Mouse (Mus musculus) cerebellum, adult 11-12 months (tissue): ENCODE data around the gene Hc.

Experiments used
- DNase-seq: peaks from one replicate; pipeline ENCODE4 v3.0.0; 2022

Hc gene

GRCm38 (mm10) chr2:34973087-34973486, 88.2 kb downstream of the Hc start:
- DNase-seq: no peak

DNA sequence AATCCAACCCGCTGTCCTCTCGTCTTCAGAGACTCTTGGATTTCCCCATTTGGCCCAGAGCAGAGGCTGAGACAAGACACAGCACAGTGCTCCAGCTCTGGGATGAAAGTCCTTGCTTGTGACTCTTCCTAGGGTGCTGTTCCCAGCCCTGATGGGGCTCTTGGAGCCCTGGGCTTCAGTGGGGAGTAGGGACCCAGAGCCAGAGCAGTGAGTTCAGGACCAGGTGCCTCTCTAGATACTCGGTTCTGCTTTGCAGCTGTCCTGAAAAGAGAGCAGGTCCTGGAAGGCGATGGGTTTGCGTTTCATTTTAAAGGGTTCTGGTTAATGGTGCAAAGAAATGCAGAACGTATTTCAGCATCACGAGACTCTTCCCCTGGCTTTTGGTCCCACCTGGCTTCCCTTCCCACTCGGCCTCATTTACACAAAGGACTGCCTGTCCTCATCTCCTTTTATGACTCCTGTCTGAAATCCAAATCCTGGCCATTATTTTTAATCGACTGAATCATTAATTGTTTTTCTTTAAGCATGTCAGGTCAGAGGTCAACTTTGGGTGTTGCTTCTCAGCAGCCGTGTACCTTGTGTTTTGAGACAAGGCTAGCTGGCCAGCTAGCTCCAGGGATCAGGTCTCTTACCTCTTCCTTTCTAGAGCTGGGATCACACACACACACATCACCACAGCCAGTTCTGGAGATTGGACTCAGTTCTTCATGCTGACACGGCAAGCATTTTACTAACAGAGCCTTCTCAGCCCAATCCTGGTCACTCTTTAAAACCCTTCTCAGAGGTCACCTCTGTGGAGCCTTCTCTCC, 90.0 kb downstream of the Hc start:
- DNase-seq: no peak

- peak; percentile 50 for DNase-seq
These were observed 91.0 kb downstream of the Hc start for GRCm38 (mm10) chr2:34970092-34970750.

GRCm38 (mm10) chr2:34969166-34969565, 92.1 kb downstream of the Hc start:
- peak; percentile 11 for DNase-seq

- DNase-seq: no peak
These were observed 94.8 kb downstream of the Hc start for GRCm38 (mm10) chr2:34966243-34966934.

DNA sequence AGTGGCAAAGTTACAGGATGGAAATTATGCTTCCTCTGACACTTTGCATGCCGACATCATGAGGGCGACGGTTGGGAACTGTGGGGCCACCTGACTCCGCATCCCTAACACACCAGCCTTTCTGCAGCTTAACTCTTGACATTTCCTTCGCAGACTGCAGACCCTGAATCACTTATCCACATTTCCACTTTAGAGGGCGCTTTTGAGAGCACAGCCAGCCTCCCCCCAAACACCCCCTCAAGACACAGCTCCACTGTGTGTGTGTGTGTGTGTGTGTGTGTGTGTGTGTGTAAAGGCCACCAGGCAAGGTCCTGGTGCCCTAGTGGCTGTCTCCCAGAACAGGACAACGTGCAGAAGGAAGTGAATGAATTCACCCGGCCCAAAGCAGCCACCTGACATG, 95.4 kb downstream of the Hc start:
- DNase-seq: no peak

DNA sequence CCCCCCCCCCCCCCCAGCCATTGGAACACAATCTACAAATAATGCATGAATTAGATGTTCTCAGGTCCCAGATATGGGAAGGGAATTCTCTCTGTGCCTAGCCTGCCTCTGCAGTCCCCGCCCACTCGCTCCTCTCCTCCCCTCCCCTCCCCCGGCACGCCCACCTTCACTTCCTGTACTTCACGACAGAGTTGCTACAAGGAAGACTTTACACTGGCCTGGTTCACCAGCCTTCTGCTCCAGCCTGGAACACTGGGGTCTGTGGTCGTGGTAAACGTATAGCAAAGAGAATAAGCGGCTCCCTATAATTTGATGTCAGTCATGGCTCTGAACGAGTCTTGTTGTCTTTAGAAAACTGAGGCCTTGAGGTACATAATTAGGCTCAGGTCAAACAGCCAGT, 95.9 kb downstream of the Hc start:
- no peak for DNase-seq

- DNase-seq: no peak
These were observed 96.6 kb downstream of the Hc start for GRCm38 (mm10) chr2:34964651-34965050.

GRCm38 (mm10) chr2:34964230-34964629, 97.0 kb downstream of the Hc start:
- DNase-seq: no peak

GRCm38 (mm10) chr2:34963371-34963956, 97.8 kb downstream of the Hc start:
- DNase-seq: no peak

GRCm38 (mm10) chr2:34962893-34963292, 98.3 kb downstream of the Hc start:
- DNase-seq: no peak

DNA sequence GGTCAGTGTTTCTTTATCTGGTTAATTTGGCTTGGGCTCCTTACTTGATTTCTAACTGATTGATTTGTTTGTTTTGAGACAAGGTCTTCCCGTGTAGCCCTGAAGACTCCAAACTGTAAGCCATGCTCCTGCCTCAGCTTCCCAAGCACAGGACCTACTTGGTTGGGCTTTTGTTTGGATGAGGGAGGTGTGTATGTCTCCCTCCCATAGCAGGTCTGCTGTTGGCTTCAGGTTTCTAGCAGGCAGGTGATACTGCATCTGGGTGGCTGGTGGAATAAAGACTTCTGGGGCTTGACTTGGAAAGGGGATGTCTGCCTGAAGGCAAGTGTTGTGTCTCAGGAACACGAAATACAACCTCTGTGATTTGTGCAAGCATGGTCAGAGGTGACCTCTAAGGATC, 99.0 kb downstream of the Hc start:
- DNase-seq: no peak

GRCm38 (mm10) chr2:34961481-34962036, 99.7 kb downstream of the Hc start, which contains the start of gene Traf1:
Gene Traf1 (minus strand): TSS chr2:34961772.
- no peak for DNase-seq

GRCm38 (mm10) chr2:34960966-34961365, 100.3 kb downstream of the Hc start:
- DNase-seq: no peak

DNA sequence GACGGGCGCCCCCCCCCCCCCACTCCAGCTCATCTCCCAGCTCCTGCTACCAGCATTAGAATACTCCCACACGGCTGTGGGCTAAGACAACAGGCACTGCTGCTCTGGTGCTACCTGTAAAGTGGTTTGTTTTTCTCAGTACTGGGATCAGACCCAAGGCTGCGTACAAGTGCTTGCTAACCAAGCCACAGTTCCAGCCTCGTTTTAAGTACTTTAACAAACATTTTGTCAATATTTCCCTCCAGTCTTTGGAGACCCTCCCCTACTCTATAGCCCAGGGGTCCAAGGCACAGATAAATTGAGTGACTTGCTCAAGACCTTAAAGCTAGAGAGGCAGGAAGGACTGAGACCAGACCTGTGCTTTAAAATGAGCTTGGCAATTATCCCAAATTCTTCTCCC, 100.8 kb downstream of the Hc start:
- no peak for DNase-seq

- no peak for DNase-seq
These were observed 102.7 kb downstream of the Hc start for GRCm38 (mm10) chr2:34958582-34958981.

DNA sequence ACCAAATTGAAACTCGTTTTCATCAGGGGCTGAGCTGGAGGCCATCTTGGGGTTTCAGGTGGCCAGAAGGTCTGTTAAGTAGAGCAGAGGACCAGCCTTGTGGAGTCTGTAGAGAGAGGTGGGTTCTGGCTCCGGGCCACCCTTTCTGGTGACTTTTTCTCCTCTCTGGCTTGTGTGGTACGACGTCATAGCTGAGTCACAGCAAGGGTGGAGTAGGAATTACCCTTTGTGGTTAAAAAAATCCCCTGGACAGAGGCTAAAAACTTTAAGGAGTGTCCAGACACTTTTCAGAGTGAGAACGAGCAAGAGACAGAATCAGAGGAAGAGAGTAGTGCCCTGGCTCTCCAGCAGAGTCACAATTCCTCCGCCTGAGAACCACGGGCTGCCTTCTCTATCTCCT, 103.2 kb downstream of the Hc start:
- no peak for DNase-seq

DNA sequence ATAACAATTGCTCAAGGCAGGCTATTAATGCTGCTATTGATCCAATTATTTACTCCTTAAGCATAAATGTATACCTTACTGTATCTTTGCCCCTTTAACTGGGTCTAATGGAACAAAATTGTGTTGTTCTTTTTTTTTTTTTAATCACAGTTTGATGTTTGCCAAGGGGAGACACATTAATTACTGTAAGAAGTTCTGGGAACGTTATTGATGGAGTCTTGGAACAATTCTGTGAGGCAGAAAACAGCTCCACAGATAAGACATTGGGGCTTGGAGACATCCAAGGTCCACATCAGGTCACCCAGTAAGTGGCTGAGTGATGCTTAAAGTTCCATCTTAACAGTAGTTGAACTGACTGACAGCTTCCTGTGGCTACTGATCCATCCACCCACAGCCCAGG, 103.8 kb downstream of the Hc start:
- no peak for DNase-seq

GRCm38 (mm10) chr2:34956941-34957340, 104.3 kb downstream of the Hc start:
- no peak for DNase-seq

DNA sequence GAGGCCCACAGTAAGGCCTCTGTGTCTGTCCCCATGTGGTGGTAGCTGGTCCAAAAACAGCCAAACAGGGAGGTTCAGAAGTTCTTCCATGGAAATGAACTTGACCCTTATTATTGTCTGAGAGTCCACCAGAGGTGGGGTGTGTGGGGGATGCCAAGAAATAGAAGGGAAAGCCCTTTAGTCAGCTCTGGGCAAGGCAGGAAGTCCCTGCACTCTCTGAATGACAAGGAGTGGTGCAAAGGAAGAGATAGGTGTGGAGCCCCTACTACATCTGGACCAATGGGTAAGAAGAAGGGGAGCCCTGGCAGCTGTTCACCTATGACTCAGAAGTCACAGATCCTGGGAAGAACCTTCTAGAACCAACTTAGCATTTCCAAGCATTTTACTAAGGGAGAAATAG, 106.9 kb downstream of the Hc start:
- DNase-seq: no peak

DNA sequence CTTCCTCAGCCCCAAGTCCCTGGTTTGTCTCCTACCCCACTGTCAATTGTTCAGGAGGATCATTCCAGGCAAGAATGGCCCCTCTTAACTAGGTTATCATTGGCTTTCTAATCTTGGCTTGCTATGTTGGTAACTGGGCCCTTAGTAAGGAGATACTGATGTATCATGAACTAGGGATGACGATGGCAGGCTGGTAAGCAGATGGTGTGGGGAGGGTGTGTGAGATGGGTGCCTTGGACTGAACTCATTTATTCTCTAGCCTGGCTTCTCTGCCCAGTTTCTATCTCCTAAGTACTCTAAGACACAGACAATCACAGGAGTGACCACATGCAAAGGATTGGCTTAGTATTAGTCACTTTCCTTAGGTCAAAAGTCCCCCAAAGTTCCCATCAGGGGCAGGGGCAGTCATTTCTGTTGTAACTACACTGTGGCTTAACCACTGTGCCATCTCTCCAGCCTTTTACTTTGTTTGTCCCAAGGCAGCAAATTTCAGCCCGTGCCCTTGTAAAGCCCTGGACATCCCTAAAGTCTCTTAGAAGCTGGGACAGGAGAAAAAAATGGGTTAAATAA, 107.6 kb downstream of the Hc start:
- no peak for DNase-seq

GRCm38 (mm10) chr2:34953018-34953417, 108.2 kb downstream of the Hc start:
- DNase-seq: no peak

DNA sequence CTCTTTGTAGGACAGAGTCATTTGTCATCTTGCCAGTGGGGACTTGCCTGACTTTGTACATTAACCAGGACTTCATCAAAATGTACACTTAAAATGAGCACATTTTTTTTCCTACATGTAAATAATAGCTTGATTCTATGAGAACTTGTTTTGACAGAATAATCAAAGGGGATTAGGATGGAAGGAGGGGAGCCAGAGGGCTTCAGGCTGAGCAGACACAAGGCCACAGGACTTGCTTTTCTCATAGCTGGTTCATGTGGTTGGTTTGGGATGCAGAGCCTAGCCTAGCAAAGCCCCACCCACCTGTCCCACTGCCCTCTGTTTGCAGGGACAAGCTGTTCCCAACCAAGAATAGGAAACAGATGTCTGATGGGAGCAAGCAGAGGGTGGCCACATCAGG, 109.8 kb downstream of the Hc start:
- DNase-seq: no peak
